Mouse (Mus musculus): ENCODE results near the gene Dok7.

DNA sequence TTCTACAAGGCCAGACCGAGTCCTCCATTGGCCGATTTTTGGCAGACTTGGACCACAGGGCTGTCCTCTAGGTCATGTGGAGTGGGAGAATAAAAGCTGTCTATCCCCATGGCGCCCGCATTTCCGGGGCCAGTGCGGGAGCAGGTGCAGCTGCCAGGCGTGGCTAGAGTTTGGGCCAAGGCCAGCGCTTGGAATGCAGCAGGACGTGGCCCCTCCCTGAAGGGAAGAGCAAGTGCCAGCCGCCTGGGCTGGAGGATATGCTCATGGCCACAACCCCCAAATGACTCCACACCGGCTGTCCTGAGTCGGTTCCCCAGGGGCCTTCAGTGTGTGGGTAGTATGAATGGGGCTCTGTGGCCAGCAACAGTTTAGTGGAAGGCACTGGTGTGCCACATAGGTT, 1.5 kb upstream of the Dok7 start:
- TF ChIP-seq POLR2A (IDR thresholded peaks at IDR 0.05; ENCODE audit: borderline replicate concordance, control insufficient read depth, low read depth, low read length) = no peak
- TF ChIP-seq CTCF (IDR thresholded peaks at IDR 0.05; ENCODE audit: control insufficient read depth, insufficient read depth, low read length) = no peak

Measured in bone marrow, adult 2 months (tissue).